Mouse (Mus musculus): ENCODE results near the gene Ddost. TPM values are rescaled to one million over a fixed set of nuclear protein-coding genes. Genes with fewer than 3 reads are reported as not detected.

Ddost gene
- polyA plus RNA-seq, 1 experiment from 2014 or later: 111 TPM

DNA sequence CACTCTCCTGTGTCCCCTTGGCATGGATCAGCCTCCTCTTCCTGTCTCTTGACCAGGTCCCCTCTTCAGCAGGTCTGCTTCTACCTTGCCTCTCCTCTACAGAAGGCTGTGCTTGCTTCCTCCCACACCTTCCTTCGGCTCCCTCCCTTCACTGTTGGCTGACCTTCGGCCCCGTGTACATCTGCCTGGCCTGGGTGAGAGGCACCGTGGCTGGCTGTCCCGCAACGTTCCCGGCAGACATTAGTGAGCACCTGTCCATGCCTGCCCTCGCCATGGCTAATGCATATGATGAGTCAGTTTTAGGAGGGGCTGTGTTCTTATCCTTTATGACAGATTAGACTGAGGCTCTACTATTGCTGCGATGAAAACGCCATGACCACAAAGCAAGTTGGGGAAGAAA lies 36.7 kb upstream of the Ddost start:
- Histone ChIP-seq H3K9ac (replicated peaks) (no peak overlapping the region), H3K9me3 (ENCODE audit: low read length) (0 out of 2 replicates have a peak, but pooled peaks cover 2% of the 10 kb centered on the region), H3K36me3 (replicated peaks; ENCODE audit: insufficient read depth, low read length) (no peaks in the 10 kb centered on the region), H3K27ac (ENCODE audit: low read depth) (no peak overlapping the region), H3K4me1 (ENCODE audit: insufficient read depth) (peaks cover 1% of the 10 kb centered on the region; the same call in 1 of the 2 replicates), H3K4me2 (ENCODE audit: low read depth, low read length) (no peak overlapping the region), H3K27me3 (ENCODE audit: insufficient read depth, low read length) (no peaks in the 10 kb centered on the region), H3K4me3 (ENCODE audit: low read depth, low read length) (no peak overlapping the region)
- WGBS (ENCODE audit: insufficient replicate concordance): 73% methylated on average over 10 of the region's 10 CpGs
- ATAC-seq (no peak), DNase-seq (no peak)
- TF ChIP-seq CTCF (IDR thresholded peaks at IDR 0.05; ENCODE audit: low read depth): no peak
- TF ChIP-seq EP300 (IDR thresholded peaks at IDR 0.05; ENCODE audit: low read depth): no peak

DNA sequence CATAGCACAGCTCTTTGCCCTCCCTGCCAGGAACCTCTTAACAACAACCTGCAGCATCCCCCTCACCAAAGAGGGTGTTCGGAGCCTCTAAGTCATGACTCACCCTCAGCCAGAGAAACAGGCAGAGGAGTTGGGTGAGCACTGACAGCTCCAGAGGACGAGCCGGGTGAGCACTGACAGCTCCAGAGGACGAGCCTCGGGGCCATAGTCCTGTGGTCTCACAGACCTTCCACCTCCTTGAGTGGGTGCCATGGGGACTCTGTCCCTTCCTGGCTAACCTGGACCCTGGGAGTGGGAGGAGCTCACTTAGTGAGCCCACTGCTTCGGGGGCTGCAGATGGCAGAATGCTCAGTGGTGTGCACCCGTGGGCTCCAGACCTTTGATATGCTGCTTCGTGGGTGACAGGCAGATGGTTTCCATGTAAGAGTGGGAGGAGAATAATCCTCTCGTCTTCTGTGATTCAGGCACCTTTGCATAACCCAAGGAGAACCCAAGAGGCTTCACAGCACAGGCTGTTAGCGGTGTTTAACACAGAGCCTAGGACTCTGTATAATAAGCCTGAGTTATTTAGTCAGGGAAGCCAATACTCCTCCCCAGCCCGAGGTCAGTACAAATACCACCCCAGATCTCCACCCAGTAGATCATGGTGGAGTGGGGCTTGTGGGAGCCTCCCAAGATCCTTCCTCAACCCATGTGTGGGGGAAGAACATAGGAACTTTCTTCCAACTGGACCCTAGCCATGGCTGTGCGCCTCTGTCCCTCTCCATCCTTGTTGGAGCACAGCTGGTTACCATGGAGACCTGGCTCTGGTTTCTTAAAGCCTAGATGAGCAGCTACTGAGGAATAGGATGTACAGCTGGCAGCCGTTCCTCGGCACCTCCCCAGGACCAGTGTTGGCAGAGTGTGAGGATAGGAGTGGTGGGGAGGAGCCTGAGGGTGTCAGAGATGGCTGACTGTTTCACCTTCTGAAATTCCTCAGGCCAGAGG lies 32.2 kb upstream of the Ddost start:
- no peak for ATAC-seq
- no peak for DNase-seq

DNA sequence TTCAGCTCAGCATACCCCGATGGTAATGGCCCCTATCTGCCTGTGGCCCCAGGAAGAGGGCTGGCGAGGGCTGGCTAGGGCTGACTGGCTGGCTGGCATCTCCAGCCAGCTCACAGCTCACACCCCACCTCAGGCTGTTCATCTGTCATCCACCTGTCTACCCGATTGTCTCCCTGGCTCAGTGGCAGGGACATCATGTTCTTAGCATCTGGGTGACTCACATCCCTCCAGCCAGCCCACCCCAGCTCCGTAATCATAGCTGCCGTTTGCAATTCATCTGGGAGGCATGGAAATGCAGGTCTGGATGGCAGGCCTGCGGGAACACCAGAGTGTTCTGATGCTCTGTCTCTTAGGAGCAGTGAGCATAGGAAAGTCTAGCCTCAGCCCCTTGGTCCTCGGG lies 26.2 kb upstream of the Ddost start:
- Histone ChIP-seq H3K9me3 (ENCODE audit: low read length) (no peaks in the 10 kb centered on the region), H3K4me2 (ENCODE audit: low read depth, low read length) (no peak overlapping the region), H3K27ac (ENCODE audit: low read depth) (no peak overlapping the region), H3K4me1 (ENCODE audit: insufficient read depth) (no peaks in the 10 kb centered on the region), H3K36me3 (replicated peaks; ENCODE audit: insufficient read depth, low read length) (no peaks in the 10 kb centered on the region), H3K27me3 (ENCODE audit: insufficient read depth, low read length) (no peaks in the 10 kb centered on the region), H3K4me3 (ENCODE audit: low read depth, low read length) (no peak overlapping the region), H3K9ac (replicated peaks) (no peak overlapping the region)
- TF ChIP-seq CTCF (IDR thresholded peaks at IDR 0.05; ENCODE audit: low read depth): no peak
- TF ChIP-seq EP300 (IDR thresholded peaks at IDR 0.05; ENCODE audit: low read depth): no peak
- ATAC-seq (no peak), DNase-seq (no peak)
- WGBS (ENCODE audit: insufficient replicate concordance): 76% methylated on average over 7 of the region's 7 CpGs

More for the DNA sequence above, 32.2 kb upstream of the Ddost start:
- Histone ChIP-seq H3K9ac (replicated peaks) (no peak overlapping the region), H3K4me2 (ENCODE audit: low read depth, low read length) (no peak overlapping the region), H3K27ac (ENCODE audit: low read depth) (no peak overlapping the region), H3K27me3 (ENCODE audit: insufficient read depth, low read length) (no peaks in the 10 kb centered on the region), H3K9me3 (ENCODE audit: low read length) (no peaks in the 10 kb centered on the region), H3K36me3 (replicated peaks; ENCODE audit: insufficient read depth, low read length) (no peaks in the 10 kb centered on the region), H3K4me1 (ENCODE audit: insufficient read depth) (no peaks in the 10 kb centered on the region), H3K4me3 (ENCODE audit: low read depth, low read length) (no peak overlapping the region)
- TF ChIP-seq CTCF (IDR thresholded peaks at IDR 0.05; ENCODE audit: low read depth) (no peak), EP300 (IDR thresholded peaks at IDR 0.05; ENCODE audit: low read depth) (no peak)
- WGBS (ENCODE audit: insufficient replicate concordance): 70% methylated on average over 14 of the region's 14 CpGs

DNA sequence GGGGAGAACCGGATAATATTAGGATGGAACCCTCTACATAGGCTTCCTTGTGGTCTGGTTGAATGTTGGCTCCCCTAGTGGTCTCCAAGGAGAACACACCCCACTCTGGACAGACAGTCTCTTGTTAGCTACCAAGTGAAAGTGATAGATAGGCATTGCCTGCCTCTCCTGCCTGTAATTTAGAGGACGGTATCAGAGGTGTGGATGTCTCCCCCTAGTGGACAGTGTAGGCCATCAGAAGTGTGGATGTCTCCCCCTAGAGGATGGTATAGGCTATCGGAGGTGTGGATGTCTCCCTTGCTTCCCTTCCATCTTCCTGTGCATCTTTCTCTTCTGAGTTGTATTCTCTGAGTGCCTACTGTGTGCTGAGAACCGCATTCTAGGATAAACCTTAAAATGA lies 21.7 kb upstream of the Ddost start:
- 18% methylated on average over 4 of the region's 4 CpGs for WGBS (ENCODE audit: insufficient replicate concordance)
- Histone ChIP-seq H3K9me3 (ENCODE audit: low read length) (no peaks in the 10 kb centered on the region), H3K4me1 (ENCODE audit: insufficient read depth) (no peaks in the 10 kb centered on the region), H3K27ac (ENCODE audit: low read depth) (no peak overlapping the region), H3K36me3 (replicated peaks; ENCODE audit: insufficient read depth, low read length) (no peaks in the 10 kb centered on the region), H3K4me3 (ENCODE audit: low read depth, low read length) (no peak overlapping the region), H3K9ac (replicated peaks) (no peak overlapping the region), H3K27me3 (ENCODE audit: insufficient read depth, low read length) (no peaks in the 10 kb centered on the region), H3K4me2 (ENCODE audit: low read depth, low read length) (no peak overlapping the region)
- DNase-seq (peak; percentile 78), ATAC-seq (peak; percentile 91)
- peak; percentile 100 for TF ChIP-seq CTCF (IDR thresholded peaks at IDR 0.05; ENCODE audit: low read depth)
- TF ChIP-seq EP300 (IDR thresholded peaks at IDR 0.05; ENCODE audit: low read depth): no peak

DNA sequence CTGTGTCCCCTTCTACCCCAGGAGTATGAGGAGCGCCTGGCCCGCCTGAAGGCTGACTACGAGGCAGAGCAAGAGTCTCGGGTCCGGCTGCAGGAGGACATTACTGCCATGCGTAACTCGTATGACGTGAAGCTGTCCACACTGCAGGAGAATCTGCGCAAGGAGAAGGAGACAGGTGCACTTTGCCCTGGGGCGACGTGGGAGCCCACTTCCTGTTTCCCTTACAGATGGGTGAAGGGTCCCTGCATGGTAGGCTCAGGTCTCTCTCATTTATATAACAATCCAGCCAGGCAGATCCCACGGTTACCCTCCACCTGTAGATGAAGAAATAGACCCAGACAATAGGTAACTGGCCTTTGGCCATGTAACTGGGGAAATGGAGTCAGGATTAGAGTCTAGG lies 18.1 kb upstream of the Ddost start:
- Histone ChIP-seq H3K4me3 (ENCODE audit: low read depth, low read length) (no peak overlapping the region), H3K27me3 (ENCODE audit: insufficient read depth, low read length) (no peaks in the 10 kb centered on the region), H3K36me3 (replicated peaks; ENCODE audit: insufficient read depth, low read length) (no peaks in the 10 kb centered on the region), H3K4me2 (ENCODE audit: low read depth, low read length) (no peak overlapping the region), H3K9ac (replicated peaks) (no peak overlapping the region), H3K27ac (ENCODE audit: low read depth) (no peak overlapping the region), H3K4me1 (ENCODE audit: insufficient read depth) (no peaks in the 10 kb centered on the region), H3K9me3 (ENCODE audit: low read length) (no peaks in the 10 kb centered on the region)
- no peak for ATAC-seq
- no peak for DNase-seq
- 73% methylated on average over 12 of the region's 12 CpGs for WGBS (ENCODE audit: insufficient replicate concordance)
- TF ChIP-seq EP300 (IDR thresholded peaks at IDR 0.05; ENCODE audit: low read depth) (no peak), CTCF (IDR thresholded peaks at IDR 0.05; ENCODE audit: low read depth) (no peak)

DNA sequence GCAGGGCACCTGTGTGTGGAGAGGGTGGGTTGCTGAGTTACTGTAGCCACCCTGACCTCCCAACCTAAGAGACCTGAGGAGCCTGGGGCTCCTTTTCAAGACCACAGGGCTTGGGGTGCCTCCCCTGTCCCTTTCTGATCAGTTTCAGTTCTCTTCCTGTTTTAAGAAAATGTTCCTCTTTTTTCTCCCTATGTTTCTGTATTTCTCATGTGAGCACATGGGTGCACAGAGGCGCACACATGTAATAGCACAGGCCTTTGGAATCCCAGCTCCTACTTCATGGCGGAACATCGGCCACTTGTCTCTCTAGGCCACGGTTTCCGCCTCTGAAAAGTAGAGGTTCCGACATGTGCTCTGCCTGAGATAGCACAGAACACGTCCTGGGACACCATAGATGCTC lies 15.8 kb upstream of the Ddost start:
- Histone ChIP-seq H3K4me2 (ENCODE audit: low read depth, low read length) (no peak overlapping the region), H3K9ac (replicated peaks) (no peak overlapping the region), H3K27ac (ENCODE audit: low read depth) (no peak overlapping the region), H3K36me3 (replicated peaks; ENCODE audit: insufficient read depth, low read length) (no peaks in the 10 kb centered on the region), H3K27me3 (ENCODE audit: insufficient read depth, low read length) (no peaks in the 10 kb centered on the region), H3K4me1 (ENCODE audit: insufficient read depth) (no peaks in the 10 kb centered on the region), H3K9me3 (ENCODE audit: low read length) (no peaks in the 10 kb centered on the region), H3K4me3 (ENCODE audit: low read depth, low read length) (no peak overlapping the region)
- 69% methylated on average over 7 of the region's 7 CpGs for WGBS (ENCODE audit: insufficient replicate concordance)
- TF ChIP-seq EP300 (IDR thresholded peaks at IDR 0.05; ENCODE audit: low read depth) (no peak), CTCF (IDR thresholded peaks at IDR 0.05; ENCODE audit: low read depth) (no peak)
- DNase-seq: no peak
- no peak for ATAC-seq

Measured in liver, postnatal 0 days (tissue).